Mouse (Mus musculus) thymus, postnatal 4 days (tissue): Measurements from ENCODE around the gene Ifnlr1.
A peak's percentile ranks its signal among the peaks of the same experiment; 100 is the strongest.

Experiments
- DNase-seq: peaks from one replicate; pipeline ENCODE4 v3.0.0; 2021

Ifnlr1 gene

DNA sequence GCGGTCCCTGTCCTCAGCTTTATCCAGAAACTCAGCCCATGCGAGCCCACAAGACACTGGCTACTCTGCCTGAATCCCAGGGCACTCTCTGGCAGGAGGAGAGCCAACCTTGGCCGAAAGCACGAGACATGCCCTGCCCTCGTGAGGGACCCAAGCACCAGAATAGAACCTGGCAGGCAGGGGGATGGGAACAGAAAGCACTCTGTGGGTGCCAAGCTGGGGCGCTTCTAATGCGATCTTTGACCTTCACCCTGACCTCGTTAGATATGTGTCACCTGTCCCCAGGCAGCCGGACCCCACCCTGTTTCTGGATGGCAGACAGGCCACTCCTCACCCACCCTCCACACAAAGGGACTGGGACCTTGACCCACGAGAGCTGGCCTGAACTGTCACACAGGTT, 59.5 kb downstream of the Ifnlr1 start:
- DNase-seq: no peak

DNA sequence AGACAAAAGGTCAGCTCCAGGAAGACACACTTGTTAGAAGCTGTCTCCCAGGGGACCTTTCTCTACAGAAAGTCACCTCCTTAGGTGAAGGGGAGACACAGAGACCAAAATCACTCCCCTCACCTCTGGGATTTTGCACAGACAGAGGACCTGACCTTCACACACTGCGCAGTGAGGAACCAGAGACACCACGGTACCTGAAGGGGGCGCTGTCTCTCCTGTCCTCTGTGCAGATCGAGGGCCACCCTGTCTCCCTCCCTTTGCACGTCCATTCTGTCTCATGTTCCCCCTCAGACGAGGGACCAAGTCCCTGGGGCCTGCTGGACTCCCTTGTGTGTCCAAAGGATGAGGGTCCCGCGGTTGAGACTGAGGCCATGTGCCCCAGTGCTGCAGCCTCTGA, 64.8 kb downstream of the Ifnlr1 start:
- DNase-seq: peak; percentile 43

DNA sequence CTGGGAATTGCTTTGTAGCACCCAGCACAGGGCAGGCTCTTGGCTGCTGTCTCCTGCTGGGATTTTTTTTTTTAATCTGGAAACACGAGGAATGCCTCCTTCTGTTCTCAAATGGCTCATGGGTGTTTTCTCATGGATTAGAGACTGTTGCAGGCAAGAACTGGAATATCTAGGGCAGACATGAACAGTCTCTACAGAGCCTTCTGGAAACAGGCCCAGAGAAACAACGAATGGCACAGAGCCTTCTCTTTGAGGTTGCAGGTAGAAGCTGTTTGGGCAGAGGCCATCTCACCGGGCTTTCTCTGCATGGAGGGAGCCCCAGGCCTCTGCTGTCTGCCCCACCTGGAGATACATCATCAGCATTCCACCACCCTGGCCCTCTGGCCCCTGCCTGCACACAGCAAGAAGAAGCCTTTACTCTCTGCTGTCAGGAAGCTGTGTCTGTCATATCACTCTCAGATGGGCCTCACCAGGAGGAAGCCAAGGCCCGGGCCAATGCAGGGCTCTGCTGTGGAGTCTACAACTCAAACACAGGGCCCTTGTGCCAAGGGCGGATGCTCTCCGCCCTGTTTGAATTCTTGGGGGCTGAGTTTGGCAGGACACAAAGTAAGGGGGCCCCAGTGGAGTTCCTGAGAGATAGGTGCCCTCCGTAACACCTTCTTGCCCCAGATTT, 66.2 kb downstream of the Ifnlr1 start:
- no peak for DNase-seq

DNA sequence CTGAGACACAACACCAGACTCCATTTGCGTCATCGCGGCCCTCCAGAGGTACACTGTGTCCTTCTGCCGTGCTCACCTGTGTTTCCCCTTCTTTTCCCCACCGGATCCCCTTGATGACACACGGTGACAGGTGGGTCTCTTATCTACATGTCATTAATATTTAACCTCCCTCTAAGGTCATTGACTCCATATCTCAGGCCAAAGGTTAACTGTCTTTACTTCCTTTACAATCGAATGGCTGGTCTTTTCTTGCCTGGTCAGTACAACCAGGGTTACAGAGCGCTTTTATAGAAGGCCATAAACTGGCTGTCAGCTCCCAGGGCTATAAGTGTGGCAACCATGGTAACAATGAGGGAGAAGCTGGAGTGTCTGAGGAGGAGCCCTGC, 66.7 kb downstream of the Ifnlr1 start:
- no peak for DNase-seq
